ENCODE assay signal across 9 mouse cellular contexts in the genomic region with DNA sequence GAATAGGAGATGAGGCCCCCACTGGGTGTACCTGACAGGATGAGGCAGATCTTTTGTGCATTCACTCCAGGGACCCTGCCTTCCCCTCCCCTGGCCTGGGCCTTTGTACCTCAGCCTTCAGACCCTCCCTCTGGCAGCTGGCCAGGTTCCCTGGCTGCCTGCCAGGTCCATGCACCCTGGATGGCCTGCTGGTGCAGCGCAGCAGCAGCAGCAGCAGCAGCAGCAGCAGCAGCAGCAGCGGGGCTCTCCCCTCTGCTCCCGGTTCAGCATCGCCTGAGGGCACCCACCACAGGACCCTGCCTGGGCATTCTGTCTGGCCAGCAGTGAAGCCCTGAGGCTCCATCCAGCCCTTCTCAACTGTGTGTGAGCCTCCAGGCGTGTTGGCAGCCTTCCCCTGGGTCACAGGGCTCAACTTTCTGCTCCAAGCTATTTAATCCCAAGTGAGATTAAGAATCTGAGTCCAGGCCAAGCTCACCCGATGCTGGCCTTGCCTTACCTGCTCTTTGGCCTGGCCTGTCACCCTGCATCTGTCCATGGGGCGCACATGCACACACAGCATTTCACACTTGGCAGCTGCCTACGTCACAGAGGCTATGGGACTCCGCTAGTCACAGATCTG. TPM values are rescaled to one million over a fixed set of nuclear protein-coding genes. Genes with fewer than 3 reads are reported as not detected.
DNase-seq lines count a peak whose midpoint lies in the region; ATAC-seq and TF ChIP-seq lines count a peak whose summit lies in the region.
"Had no signal": no experiment of that assay in that cellular context is flagged by ENCODE, and none has a peak within 500 bp of the region (broad histone marks: within the 10 kb centered on the region; RNA-seq: fewer than 3 reads in every experiment).

No protein-coding gene starts in this region.

- H3K79me2 ChIP-seq in heart, adult 2 months (replicated peaks; ENCODE audit: control insufficient read depth, insufficient read depth, low read length) = no peaks in the 10 kb centered on the region

- no peak overlapping the region for H3K27ac ChIP-seq in heart, adult 2 months
- H3K27ac ChIP-seq in embryonic facial prominence, embryonic 13.5 days = no peak overlapping the region; the same call in 1 of the 2 replicates
- H3K27ac ChIP-seq in hindbrain, embryonic 13.5 days = peak overlapping the region; percentile 61
- H3K27ac ChIP-seq in limb, embryonic 13.5 days = no peak overlapping the region
- no peak overlapping the region for H3K27ac ChIP-seq in stomach, postnatal 0 days (replicated peaks)
- H3K27ac ChIP-seq: limb, embryonic 15.5 days had no signal

- H3K9ac ChIP-seq in heart, adult 2 months (ENCODE audit: low read depth, low read length) = no peak overlapping the region; the same call in 1 of the 2 replicates
- peak overlapping the region; percentile 57 for H3K9ac ChIP-seq in embryonic facial prominence, embryonic 13.5 days
- H3K9ac ChIP-seq in hindbrain, embryonic 13.5 days = peak overlapping the region; percentile 43
- H3K9ac ChIP-seq in limb, embryonic 13.5 days = peak overlapping the region; percentile 50
- H3K9ac ChIP-seq in stomach, postnatal 0 days (ENCODE audit: low read length) = no peak overlapping the region
- H3K9ac ChIP-seq: limb, embryonic 15.5 days had no signal

- H3K4me1 ChIP-seq in heart, adult 2 months (ENCODE audit: control insufficient read depth, insufficient read depth, low read length) = no peaks in the 10 kb centered on the region
- peaks cover 27% of the 10 kb centered on the region for H3K4me1 ChIP-seq in embryonic facial prominence, embryonic 13.5 days
- H3K4me1 ChIP-seq in hindbrain, embryonic 13.5 days (replicated peaks) = peaks cover 58% of the 10 kb centered on the region
- H3K4me1 ChIP-seq in limb, embryonic 13.5 days = peaks cover 40% of the 10 kb centered on the region
- no peaks in the 10 kb centered on the region for H3K4me1 ChIP-seq in stomach, postnatal 0 days (replicated peaks; ENCODE audit: control insufficient read depth, insufficient read depth)

- H3K36me3 ChIP-seq in heart, adult 2 months (ENCODE audit: control insufficient read depth, insufficient read depth, low read length) = no peaks in the 10 kb centered on the region
- H3K36me3 ChIP-seq in embryonic facial prominence, embryonic 13.5 days = no peaks in the 10 kb centered on the region
- H3K36me3 ChIP-seq in hindbrain, embryonic 13.5 days = no peaks in the 10 kb centered on the region
- H3K36me3 ChIP-seq in limb, embryonic 13.5 days = no peaks in the 10 kb centered on the region
- no peaks in the 10 kb centered on the region for H3K36me3 ChIP-seq in stomach, postnatal 0 days (ENCODE audit: control insufficient read depth, insufficient read depth, low read length)
- H3K36me3 ChIP-seq: limb, embryonic 15.5 days had no signal

- no peak for TF ChIP-seq EP300 in heart, adult 2 months (IDR thresholded peaks at IDR 0.05; ENCODE audit: insufficient read depth, low read depth, low read length)
- no peak for TF ChIP-seq EP300 in stomach, postnatal 0 days (optimal IDR thresholded peaks at IDR 0.05)

- WGBS in heart, adult 2 months = 17% methylated on average over 9 of the region's 9 CpGs
- WGBS in embryonic facial prominence, embryonic 13.5 days = 23% methylated on average over 9 of the region's 9 CpGs
- WGBS in hindbrain, embryonic 13.5 days = 23% methylated on average over 9 of the region's 9 CpGs
- 31% methylated on average over 9 of the region's 9 CpGs for WGBS in limb, embryonic 13.5 days
- 27% methylated on average over 9 of the region's 9 CpGs for WGBS in stomach, postnatal 0 days

- ATAC-seq in embryonic facial prominence, embryonic 13.5 days (ENCODE audit: insufficient number of reproducible peaks, insufficient read depth, low FRiP score, low TSS enrichment, low read depth) = peak; percentile 54; the same call in 1 of the 2 replicates
- peak; percentile 37 for ATAC-seq in hindbrain, embryonic 13.5 days (ENCODE audit: low FRiP score)
- peak; percentile 66 for ATAC-seq in limb, embryonic 13.5 days (ENCODE audit: low FRiP score, low read depth)
- no peak for ATAC-seq in stomach, postnatal 0 days (ENCODE audit: low FRiP score, low TSS enrichment)
- no peak for ATAC-seq in megakaryocyte progenitor cell, adult 5-6 weeks (replicated peaks; ENCODE audit: poor library complexity)

- no peak for TF ChIP-seq CTCF in heart, adult 2 months (IDR thresholded peaks at IDR 0.05)
- no peak for TF ChIP-seq CTCF in stomach, postnatal 0 days (IDR thresholded peaks at IDR 0.05; ENCODE audit: low read depth)

- intact Hi-C loops in heart, adult 2 months (cut with DNase I) = no loop called here
- intact Hi-C loops in heart, postnatal 25 days (cut with DNase I) = no loop called here

- H3K9me3 ChIP-seq in embryonic facial prominence, embryonic 13.5 days = no peaks in the 10 kb centered on the region
- no peaks in the 10 kb centered on the region for H3K9me3 ChIP-seq in hindbrain, embryonic 13.5 days
- no peaks in the 10 kb centered on the region for H3K9me3 ChIP-seq in limb, embryonic 13.5 days
- no peaks in the 10 kb centered on the region for H3K9me3 ChIP-seq in stomach, postnatal 0 days (ENCODE audit: control insufficient read depth, low read length)
- H3K9me3 ChIP-seq: limb, embryonic 15.5 days had no signal

- TF ChIP-seq POLR2A in heart, adult 2 months (IDR thresholded peaks at IDR 0.05; ENCODE audit: insufficient read depth, low read depth, low read length) = no peak

- peak; percentile 34 to 49 for DNase-seq in heart, adult 2 months
- no peak for DNase-seq in heart, postnatal 25 days (ENCODE audit: low spot score)
- DNase-seq in stomach, postnatal 0 days (ENCODE audit: low spot score) = peak; percentile 46
- no peak for DNase-seq in layer of hippocampus, adult 9-11 months

- H3K27me3 ChIP-seq in heart, adult 2 months (ENCODE audit: control insufficient read depth, insufficient read depth, low read length) = peaks cover 2% of the 10 kb centered on the region; the same call in 1 of the 2 replicates
- H3K27me3 ChIP-seq in embryonic facial prominence, embryonic 13.5 days = peaks cover 68% of the 10 kb centered on the region
- H3K27me3 ChIP-seq in hindbrain, embryonic 13.5 days = peaks cover 51% of the 10 kb centered on the region
- H3K27me3 ChIP-seq in limb, embryonic 13.5 days = peaks cover 73% of the 10 kb centered on the region
- 0 out of 2 replicates have a peak, but pooled peaks cover 2% of the 10 kb centered on the region for H3K27me3 ChIP-seq in stomach, postnatal 0 days (ENCODE audit: control insufficient read depth, insufficient read depth, low read length)

- no peak overlapping the region for H3K4me3 ChIP-seq in heart, adult 2 months
- no peak overlapping the region for H3K4me3 ChIP-seq in embryonic facial prominence, embryonic 13.5 days
- no peak overlapping the region for H3K4me3 ChIP-seq in hindbrain, embryonic 13.5 days
- H3K4me3 ChIP-seq in limb, embryonic 13.5 days = no peak overlapping the region
- H3K4me3 ChIP-seq in stomach, postnatal 0 days (ENCODE audit: low read depth, low read length) = no peak overlapping the region
- H3K4me3 ChIP-seq: limb, embryonic 15.5 days had no signal

- peak overlapping the region; percentile 26; the same call in 1 of the 2 replicates for H3K4me2 ChIP-seq in embryonic facial prominence, embryonic 13.5 days
- no peak overlapping the region for H3K4me2 ChIP-seq in hindbrain, embryonic 13.5 days
- 0 out of 2 replicates have a peak overlapping the region, but pooled peaks have one; percentile 17 for H3K4me2 ChIP-seq in limb, embryonic 13.5 days (replicated peaks)
- H3K4me2 ChIP-seq in stomach, postnatal 0 days (replicated peaks; ENCODE audit: low read depth) = no peak overlapping the region
- H3K4me2 ChIP-seq: limb, embryonic 15.5 days had no signal

RNA-seq across cellular contexts. Expression of a gene that starts 50.5 kb away (rescaled TPM):
- total RNA-seq in heart, adult 2 months (2021) = under 1 TPM; 0.50 to 0.65 TPM
- 0.76 and 1.0 TPM in 2 replicates for polyA plus RNA-seq in heart, adult 2 months (2012; rRNA removed)
- under 1 TPM; 0.36 to 0.42 TPM for total RNA-seq in heart, postnatal 25 days (2021)
- 1.0 and 1.1 TPM in 2 replicates for polyA plus RNA-seq in embryonic facial prominence, embryonic 13.5 days (2015; fragmentation: Nextera tagmentation; extraction: Ambion mirVana)
- polyA plus RNA-seq in hindbrain, embryonic 13.5 days (2015; fragmentation: Nextera tagmentation; extraction: Ambion mirVana) = 9.4 and 11.4 TPM in 2 replicates
- 0.79 and 1.2 TPM in 2 replicates for polyA plus RNA-seq in limb, embryonic 13.5 days (2015; fragmentation: Nextera tagmentation; extraction: Ambion mirVana)
- 0.05 and 0.08 TPM in 2 replicates for polyA plus RNA-seq in stomach, postnatal 0 days (2015; fragmentation: Nextera tagmentation; extraction: Ambion mirVana)
- total RNA-seq in megakaryocyte progenitor cell, adult 5-6 weeks (2015) = not detected in 2 replicates
- not detected in 2 replicates for total RNA-seq in megakaryocyte progenitor cell, adult 5-6 weeks (2017)

Comparison
In these comparisons a context has a peak if more than half of its experiments do, and no peak if none do; other contexts are left out.
1. DNase-seq: peak in heart, adult 2 months (2 of 2) and stomach, postnatal 0 days (single experiment); none in heart, postnatal 25 days (single experiment) and layer of hippocampus, adult 9-11 months (single experiment).
2. H3K9ac ChIP-seq: peak in embryonic facial prominence, embryonic 13.5 days (single experiment), hindbrain, embryonic 13.5 days (single experiment) and limb, embryonic 13.5 days (single experiment); none in heart, adult 2 months (single experiment) and stomach, postnatal 0 days (single experiment).
3. ATAC-seq: peak in embryonic facial prominence, embryonic 13.5 days (single experiment), hindbrain, embryonic 13.5 days (single experiment) and limb, embryonic 13.5 days (single experiment); none in stomach, postnatal 0 days (single experiment) and megakaryocyte progenitor cell, adult 5-6 weeks (single experiment).
4. H3K4me2 ChIP-seq: peak in embryonic facial prominence, embryonic 13.5 days (single experiment) and limb, embryonic 13.5 days (single experiment); none in hindbrain, embryonic 13.5 days (single experiment) and stomach, postnatal 0 days (single experiment).